Mouse (Mus musculus) intestine, postnatal 0 days (tissue): ENCODE measurements around the gene Desi1. TPM values are rescaled to one million over a fixed set of nuclear protein-coding genes. Genes with fewer than 3 reads are reported as not detected.

Source experiments
- ATAC-seq: fragments of 200-750 bp; cut with Nextera tagmentation; 2 replicates; pipeline ENCODE4 v1.8.0; 2017; ENCODE audit warnings: mild to moderate bottlenecking, moderate TSS enrichment, moderate library complexity
- H3K27ac ChIP-seq: fragments of 300-500 bp; sonication (generic); 2 replicates; pipeline ENCODE4 v1.5.1; 2014; ENCODE audit warnings: mild to moderate bottlenecking, low read depth, low read length, moderate library complexity
- H3K27me3 ChIP-seq: fragments of 300-500 bp; sonication (generic); replicated peaks from 2 replicates; pipeline ENCODE4 v1.6.1; 2014; ENCODE audit warnings: low read length, mixed read lengths; ENCODE audit not compliant: control insufficient read depth, insufficient read depth
- H3K36me3 ChIP-seq: fragments of 300-500 bp; sonication (generic); 2 replicates; pipeline ENCODE4 v1.6.1; 2014; ENCODE audit warnings: mild to moderate bottlenecking, moderate library complexity; ENCODE audit not compliant: control insufficient read depth, insufficient read depth
- H3K4me1 ChIP-seq: fragments of 300-500 bp; sonication (generic); replicated peaks from 2 replicates; pipeline ENCODE4 v1.6.1; 2014; ENCODE audit warnings: antibody characterized with exemption, low read length, mixed read lengths; ENCODE audit not compliant: control insufficient read depth, insufficient read depth
- H3K4me2 ChIP-seq: fragments of 300-500 bp; sonication (generic); replicated peaks from 2 replicates; pipeline ENCODE4 v1.6.1; 2014; ENCODE audit warnings: low read depth, mild to moderate bottlenecking, moderate library complexity
- H3K4me3 ChIP-seq: fragments of 300-500 bp; sonication (generic); 2 replicates; pipeline ENCODE4 v1.5.1; 2014; ENCODE audit warnings: low read depth, low read length
- H3K9ac ChIP-seq: fragments of 300-500 bp; sonication (generic); 2 replicates; pipeline ENCODE4 v1.6.1; 2014; ENCODE audit warnings: mild to moderate bottlenecking, low read depth, low read length
- H3K9me3 ChIP-seq: fragments of 300-500 bp; sonication (generic); 2 replicates; pipeline ENCODE4 v1.6.1; 2016; ENCODE audit warnings: mixed run types; ENCODE audit not compliant: control insufficient read depth
- CTCF ChIP-seq: sonication (generic); IDR thresholded peaks from 2 replicates; pipeline ENCODE4 v1.5.1; 2016; ENCODE audit warnings: low read depth, mild to moderate bottlenecking, control low read depth, antibody characterized with exemption, moderate library complexity
- WGBS: fragments of 180-500 bp; shearing (Covaris S2); extraction: QIAGEN DNeasy Blood & Tissue Kit; methylation state at CpG from one replicate; pipeline ENCODE4 v1.1.7; 2014; 5-methylcytosine and 5-hydroxymethylcytosine counted together
- polyA plus RNA-seq: library from polyadenylated mRNA; unstranded; fragments of >200 nt; fragmentation: Nextera tagmentation; extraction: Ambion mirVana; gene quantifications from 2 replicates; pipeline ENCODE4 v1.2.1, GENCODE M21; 2015

Desi1 gene
- polyA plus RNA-seq, 1 experiment from 2014 or later = 10.0 TPM

DNA sequence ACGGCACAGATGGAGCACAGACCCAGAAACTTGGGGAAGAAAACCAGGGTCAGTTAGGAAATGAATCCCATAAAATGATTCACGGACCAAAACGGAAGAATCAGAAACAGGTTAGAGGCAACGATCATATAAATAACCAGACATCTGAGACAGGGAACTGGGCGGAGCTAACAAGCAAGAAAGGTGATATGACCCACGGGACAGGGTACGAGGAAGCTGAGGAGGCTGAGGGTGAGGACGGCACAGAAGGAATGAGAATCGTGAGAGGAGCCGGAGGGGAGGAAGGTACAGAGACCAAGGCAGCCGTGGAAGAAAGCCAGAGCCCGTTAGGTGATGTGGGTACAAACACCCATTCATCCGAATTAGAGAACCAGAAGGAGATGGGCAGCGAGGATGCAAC, 30.2 kb upstream of the Desi1 start:
- no peak for ATAC-seq
- H3K9ac ChIP-seq = no peak overlapping the region
- H3K9me3 ChIP-seq = no peaks in the 10 kb centered on the region
- no peaks in the 10 kb centered on the region for H3K4me1 ChIP-seq
- H3K36me3 ChIP-seq = no peaks in the 10 kb centered on the region
- no peak overlapping the region for H3K4me2 ChIP-seq
- peaks cover 39% of the 10 kb centered on the region for H3K27me3 ChIP-seq
- no peak overlapping the region for H3K27ac ChIP-seq
- H3K4me3 ChIP-seq = no peak overlapping the region
- no peak for TF ChIP-seq CTCF
- WGBS = 56% methylated on average over 14 of the region's 14 CpGs

DNA sequence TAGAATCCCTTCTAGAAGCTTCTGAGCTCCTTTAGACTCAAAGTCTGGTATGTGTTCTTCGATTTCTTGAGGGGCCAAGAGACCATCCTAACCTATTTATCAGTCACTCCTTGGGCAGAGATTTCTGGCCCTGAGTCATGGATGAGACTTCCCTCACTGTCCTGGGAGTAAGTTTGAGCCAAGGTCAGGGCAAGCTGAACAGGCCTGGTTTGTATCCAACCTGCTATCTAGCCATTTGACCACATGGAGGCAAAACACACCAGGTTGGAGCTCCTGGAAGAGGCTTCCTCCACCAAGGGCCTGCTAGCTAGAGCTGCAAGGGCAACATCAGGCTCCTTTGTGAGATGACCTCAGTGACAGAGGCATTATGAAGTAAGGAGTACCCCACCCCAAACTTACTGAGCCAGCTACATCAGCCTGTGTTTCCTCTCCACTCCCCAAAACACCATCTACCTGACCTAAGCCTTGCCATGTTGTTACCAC, 25.1 kb upstream of the Desi1 start, which contains the start of gene 4930407I10Rik:
4930407I10Rik (plus strand) TSS at position 433 of the 483 bp plus-strand sequence.
- WGBS = 83% methylated on average over 1 of the region's 1 CpGs
- Histone ChIP-seq H3K27ac (no peak within 1 kb of the TSS), H3K27me3 (peaks cover 5% of the 10 kb centered on the region; the same call in 1 of the 2 replicates), H3K9ac (no peak within 1 kb of the TSS), H3K4me2 (no peak within 1 kb of the TSS), H3K4me1 (no peaks in the 10 kb centered on the region), H3K36me3 (no peaks in the 10 kb centered on the region), H3K9me3 (no peaks in the 10 kb centered on the region), H3K4me3 (no peak within 1 kb of the TSS)
- ATAC-seq = no peak
- no peak for TF ChIP-seq CTCF

DNA sequence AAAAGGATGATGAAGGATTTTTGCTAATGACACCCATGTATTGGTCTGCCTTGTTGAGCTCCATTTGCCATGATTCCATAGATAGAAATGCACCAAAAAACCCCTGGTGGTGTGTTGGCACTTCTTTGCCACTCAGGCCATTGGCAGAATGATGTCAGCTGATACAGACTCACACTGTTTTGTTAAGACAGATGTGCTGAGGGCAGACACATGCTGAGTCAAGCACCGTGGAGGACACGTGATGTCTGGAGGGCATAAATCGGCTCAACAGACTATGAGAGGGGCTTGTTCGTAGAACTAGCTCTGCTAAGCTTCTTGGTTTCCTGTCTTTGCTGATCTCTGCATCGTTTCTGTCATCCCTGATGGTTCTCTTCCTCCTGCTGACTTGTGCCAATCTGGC, 18.9 kb upstream of the Desi1 start:
- H3K4me3 ChIP-seq = no peak overlapping the region
- H3K4me1 ChIP-seq = no peaks in the 10 kb centered on the region
- ATAC-seq = no peak
- H3K27ac ChIP-seq = no peak overlapping the region
- H3K9ac ChIP-seq = no peak overlapping the region
- 64% methylated on average over 5 of the region's 5 CpGs for WGBS
- H3K4me2 ChIP-seq = no peak overlapping the region
- TF ChIP-seq CTCF = no peak
- no peaks in the 10 kb centered on the region for H3K27me3 ChIP-seq
- H3K36me3 ChIP-seq = no peaks in the 10 kb centered on the region
- no peaks in the 10 kb centered on the region for H3K9me3 ChIP-seq

DNA sequence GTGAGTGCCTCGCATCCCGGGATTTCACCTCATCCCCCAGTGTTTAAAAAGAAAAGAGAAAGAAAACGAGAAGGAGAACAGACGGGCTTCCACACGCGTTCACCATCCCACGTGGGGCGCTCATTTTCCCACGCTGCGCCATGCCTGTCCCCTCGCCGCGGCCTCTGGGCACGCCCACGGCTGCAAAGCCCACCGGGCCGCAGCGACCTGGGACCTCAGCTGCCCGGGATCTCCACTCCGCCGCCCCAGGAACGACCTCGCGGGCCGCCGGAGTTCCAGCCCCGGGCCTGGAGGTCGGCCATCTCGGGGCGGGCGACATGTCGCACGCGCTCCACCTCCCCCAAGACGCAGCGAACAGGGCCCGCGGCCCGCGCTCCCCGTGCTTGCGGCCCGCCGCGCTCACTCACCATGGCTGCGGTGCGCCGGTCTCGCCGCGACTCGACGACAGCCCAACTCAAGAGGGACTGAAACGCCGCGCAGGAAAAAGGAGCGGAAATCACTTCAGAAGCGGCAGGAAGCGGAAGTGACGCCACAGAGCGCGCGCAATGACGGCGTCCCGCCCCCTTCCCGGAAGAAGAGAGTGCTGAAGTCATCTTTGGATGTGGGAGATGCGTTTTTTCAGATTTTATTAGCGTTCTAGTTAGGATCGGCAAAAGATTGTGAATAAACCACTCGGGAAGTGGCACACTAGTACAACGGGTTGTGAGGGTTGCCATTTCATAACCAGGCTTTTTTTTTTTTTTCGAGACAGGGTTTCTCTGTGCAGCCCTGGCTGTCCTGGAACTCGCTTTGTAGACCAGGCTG, 13.6 kb upstream of the Desi1 start, which contains the start of gene Snu13:
Snu13 (minus strand) TSS at position 519 of the 804 bp plus-strand sequence.
- ATAC-seq = peak; percentile 84
- Histone ChIP-seq H3K9me3 (no peaks in the 10 kb centered on the region), H3K4me2 (peak within 1 kb of the TSS; percentile 91), H3K36me3 (peaks cover 12% of the 10 kb centered on the region; the same call in 1 of the 2 replicates), H3K27me3 (no peaks in the 10 kb centered on the region), H3K9ac (peak within 1 kb of the TSS; percentile 93), H3K4me1 (0 out of 2 replicates have a peak, but pooled peaks cover 5% of the 10 kb centered on the region), H3K4me3 (peak within 1 kb of the TSS; percentile 97), H3K27ac (peak within 1 kb of the TSS; percentile 79)
- no peak for TF ChIP-seq CTCF
- WGBS = under 1% methylated on average over 71 of the region's 74 CpGs

DNA sequence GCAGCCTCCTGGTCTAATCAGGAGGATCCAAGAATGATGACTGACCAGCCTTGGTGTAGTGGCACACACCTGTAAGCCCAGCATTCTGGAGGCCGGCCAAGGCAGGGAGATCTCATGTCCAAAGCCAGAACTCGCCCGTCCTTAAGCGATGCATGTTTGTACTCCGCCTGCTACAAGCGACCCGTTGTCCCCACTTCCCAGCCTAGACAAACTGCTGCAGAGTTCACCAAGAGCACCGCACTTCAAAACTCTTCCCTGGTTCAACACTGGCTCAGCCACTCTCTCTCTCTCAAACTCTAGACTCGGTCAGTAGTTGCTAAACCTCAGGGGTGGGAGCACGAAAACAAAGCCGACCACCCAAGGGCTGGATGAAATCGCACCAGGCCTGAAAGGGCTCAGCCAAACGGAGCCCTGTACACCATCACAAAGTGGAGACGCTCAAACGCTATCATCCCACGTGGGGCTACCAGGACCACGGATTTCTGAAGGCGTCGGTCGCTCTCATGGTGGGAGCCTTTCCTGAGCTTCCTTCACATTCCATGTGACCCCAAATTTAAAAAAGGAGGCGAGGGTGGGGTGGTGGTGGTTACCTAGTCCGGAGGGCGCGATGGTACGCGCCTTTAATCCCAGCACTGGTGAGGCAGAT, 12.7 kb upstream of the Desi1 start:
- peak; percentile 33; the same call in 1 of the 2 replicates for ATAC-seq
- WGBS = 1% methylated on average over 26 of the region's 26 CpGs

More for the DNA sequence above, 12.7 kb upstream of the Desi1 start:
- Histone ChIP-seq H3K4me1 (0 out of 2 replicates have a peak, but pooled peaks cover 5% of the 10 kb centered on the region), H3K27me3 (no peaks in the 10 kb centered on the region), H3K27ac (peak overlapping the region; percentile 79; the same call in 1 of the 2 replicates), H3K4me3 (peak overlapping the region; percentile 97), H3K36me3 (peaks cover 14% of the 10 kb centered on the region; the same call in 1 of the 2 replicates), H3K9ac (peak overlapping the region; percentile 93), H3K9me3 (no peaks in the 10 kb centered on the region), H3K4me2 (peak overlapping the region; percentile 91)
- TF ChIP-seq CTCF = no peak
